Mouse (Mus musculus) frontal cortex, adult (tissue): ENCODE data around the gene Brms1.

Experiments used
- ATAC-seq: cut with Nextera tagmentation; 2 replicates; pipeline ENCODE4 v1.9.2; 2017; ENCODE audit warnings: mild to moderate bottlenecking, moderate library complexity, mixed read lengths; ENCODE audit not compliant: low TSS enrichment

Gene Brms1

DNA sequence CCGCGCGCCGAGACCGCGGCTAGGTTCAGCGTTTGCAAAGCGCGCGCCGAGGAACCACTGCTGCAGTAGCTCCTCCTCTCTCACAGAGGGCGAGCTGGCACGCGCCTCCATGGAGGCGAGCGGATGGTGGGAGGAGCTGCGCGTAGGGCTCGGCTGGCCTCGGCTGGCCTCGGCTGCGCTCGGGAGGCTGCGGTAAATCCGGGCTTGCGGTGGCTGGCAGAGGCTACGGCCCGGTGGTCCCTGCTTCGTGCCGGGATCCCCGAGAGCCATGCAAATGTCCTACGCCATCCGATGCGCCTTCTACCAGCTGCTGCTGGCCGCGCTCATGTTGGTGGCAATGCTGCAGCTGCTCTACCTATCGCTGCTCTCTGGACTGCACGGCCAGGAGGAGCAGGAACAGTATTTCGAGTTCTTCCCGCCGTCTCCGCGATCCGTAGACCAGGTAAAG, 2.4 kb upstream of the Brms1 start, which contains the start of the genes B4gat1 and AC124502.3:
TSS of gene B4gat1 (plus strand) at position 118 of the 448 bp plus-strand sequence.
TSS of gene AC124502.3 (plus strand) at position 183 of the 448 bp plus-strand sequence.
- peak; percentile 88 for ATAC-seq

DNA sequence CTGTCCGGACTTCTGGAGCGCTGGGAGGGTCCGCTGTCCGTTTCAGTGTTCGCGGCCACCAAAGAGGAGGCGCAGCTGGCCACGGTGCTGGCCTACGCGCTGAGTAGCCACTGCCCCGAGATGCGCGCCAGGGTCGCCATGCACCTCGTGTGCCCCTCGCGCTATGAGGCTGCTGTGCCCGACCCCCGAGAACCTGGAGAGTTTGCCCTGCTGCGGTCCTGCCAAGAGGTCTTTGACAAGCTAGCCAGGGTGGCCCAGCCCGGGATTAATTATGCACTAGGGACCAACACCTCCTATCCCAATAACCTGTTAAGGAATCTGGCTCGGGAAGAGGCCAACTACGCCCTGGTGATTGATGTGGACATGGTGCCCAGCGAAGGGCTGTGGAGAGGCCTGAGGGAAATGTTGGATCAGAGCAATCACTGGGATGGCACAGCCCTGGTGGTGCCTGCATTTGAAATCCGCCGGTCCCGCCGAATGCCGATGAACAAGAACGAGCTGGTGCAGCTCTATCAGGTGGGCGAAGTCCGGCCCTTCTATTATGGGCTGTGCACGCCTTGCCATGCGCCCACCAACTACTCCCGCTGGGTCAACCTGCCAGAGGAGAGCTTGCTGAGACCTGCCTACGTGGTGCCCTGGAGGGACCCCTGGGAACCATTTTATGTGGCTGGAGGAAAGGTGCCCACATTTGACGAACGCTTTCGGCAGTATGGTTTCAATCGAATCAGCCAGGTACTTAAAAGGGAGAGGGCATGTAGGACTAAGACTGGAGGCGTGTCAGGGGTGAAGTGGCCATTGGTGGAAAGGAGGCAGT, 1.6 kb upstream of the Brms1 start:
- ATAC-seq, result no peak

DNA sequence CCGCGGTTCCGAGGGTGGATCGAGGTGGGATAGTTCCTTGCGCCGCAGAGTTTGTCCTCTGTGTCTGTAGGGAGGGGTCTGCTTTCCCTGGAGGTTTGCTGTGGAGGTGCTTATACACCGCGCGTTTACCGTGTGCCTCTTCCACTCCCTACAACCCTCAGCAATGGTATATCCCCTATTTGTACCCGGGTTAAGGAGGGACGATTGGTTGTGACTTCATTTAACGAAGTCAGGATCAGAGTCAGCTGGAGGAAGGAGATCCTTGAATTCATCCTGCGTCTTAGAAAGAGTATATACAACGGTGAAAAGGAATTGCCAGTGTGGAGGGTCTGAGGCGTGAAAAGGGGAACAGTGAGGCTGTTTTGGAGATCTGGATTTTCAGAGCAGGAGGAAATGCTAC, 434 bp downstream of the Brms1 start:
- ATAC-seq, result no peak; the same call in 1 of the 2 replicates

- ATAC-seq, result no peak
Observed at GRCm38 (mm10) chr19:5045531-5045930, 4.4 kb downstream of the Brms1 start.

- peak; percentile 42 for ATAC-seq
Observed at GRCm38 (mm10) chr19:5048138-5049056, 7.2 kb downstream of the Brms1 start.

- no peak for ATAC-seq
Observed at GRCm38 (mm10) chr19:5049325-5049724, 8.2 kb downstream of the Brms1 start.

- peak; percentile 55 for ATAC-seq
Observed at GRCm38 (mm10) chr19:5050047-5050905, 9.1 kb downstream of the Brms1 start, which contains the start of gene Rin1. Rin1 (plus strand) TSS chr19:5050481.

DNA sequence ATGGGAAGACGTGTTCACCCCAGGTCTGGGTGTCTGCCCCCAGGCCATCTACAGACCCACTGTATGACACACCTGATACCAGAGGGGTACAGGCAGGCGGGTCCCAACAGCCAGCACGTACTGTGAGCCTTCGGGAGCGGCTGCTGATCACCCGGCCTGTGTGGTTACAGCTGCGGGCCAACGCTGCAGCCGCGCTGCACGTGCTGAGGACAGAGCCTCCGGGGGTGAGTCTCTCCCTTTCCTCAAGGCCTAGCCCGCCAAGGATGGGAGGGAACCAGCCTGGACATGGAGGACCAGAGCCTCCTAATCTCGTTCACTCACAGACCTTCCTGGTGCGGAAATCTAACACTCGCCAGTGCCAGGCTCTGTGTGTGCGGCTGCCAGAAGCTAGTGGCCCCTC, 9.9 kb downstream of the Brms1 start:
- ATAC-seq, result no peak

DNA sequence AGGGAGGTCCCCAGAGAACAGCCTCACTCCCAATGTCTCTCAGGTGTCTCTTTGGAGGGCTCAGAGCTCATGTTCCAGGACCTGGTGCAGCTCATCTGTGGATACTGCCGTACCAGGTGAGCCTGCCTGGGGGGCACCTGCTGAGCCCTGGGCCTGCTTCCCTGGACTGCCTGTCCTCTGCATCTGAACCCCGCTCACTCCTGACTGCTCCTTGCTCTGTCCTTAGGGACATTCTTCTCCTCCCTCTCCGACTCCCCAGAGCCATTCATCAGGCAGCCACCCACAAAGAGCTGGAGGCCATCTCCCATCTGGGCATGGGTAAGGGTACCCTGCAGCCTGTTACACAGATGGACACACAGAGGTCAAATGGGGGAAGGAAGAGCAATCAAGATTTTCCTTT, 10.4 kb downstream of the Brms1 start:
- no peak for ATAC-seq

DNA sequence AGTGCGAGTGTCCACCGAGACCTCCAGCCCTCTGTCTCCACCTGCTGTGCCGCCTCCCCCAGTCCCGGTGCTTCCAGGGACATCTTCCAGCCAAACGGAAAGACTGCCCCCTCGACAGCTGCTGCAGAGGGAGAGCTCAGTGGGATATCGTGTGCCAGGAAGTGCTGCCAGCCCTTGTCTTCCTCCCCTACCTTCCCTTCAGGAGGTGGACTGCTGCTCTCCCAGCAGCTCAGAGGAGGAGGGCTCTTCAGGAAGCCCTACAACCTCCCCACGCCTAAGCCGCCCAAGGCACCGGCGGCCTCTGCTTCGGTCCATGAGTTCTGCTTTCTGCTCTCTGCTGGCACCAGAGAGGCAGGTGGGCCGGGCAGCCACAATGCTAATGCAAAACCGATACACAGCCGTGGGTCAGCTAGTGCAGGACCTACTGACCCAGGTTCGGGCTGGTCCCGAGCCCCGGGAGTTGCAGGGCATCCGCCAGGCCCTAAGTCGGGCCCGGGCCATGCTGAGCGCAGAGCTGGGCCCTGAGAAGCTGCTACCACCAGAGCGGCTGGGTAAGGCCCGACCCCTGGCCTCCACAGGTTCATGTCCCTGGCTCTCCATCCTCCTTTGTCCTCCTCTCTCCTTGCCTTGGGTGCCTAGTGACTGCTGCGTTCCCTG, 11.1 kb downstream of the Brms1 start:
- peak; percentile 25; the same call in 1 of the 2 replicates for ATAC-seq

DNA sequence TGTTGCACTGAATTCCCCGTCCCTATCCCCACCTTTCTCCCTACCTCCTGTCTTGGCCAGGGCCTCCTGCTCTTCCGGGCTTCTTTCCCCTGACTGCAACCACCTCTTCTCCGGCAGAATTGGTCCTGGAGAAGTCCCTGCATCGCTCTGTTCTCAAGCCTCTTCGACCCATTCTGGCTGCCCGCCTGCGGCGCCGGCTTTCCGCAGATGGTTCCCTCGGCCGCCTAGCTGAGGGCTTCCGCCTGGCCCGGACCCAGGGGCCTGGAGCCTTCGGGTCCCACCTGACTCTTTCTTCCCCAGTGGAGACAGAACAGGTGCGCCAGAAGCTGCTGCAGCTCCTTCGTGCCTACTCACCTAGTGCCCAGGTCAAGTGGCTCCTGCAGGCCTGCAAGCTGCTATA, 11.7 kb downstream of the Brms1 start:
- no peak for ATAC-seq

DNA sequence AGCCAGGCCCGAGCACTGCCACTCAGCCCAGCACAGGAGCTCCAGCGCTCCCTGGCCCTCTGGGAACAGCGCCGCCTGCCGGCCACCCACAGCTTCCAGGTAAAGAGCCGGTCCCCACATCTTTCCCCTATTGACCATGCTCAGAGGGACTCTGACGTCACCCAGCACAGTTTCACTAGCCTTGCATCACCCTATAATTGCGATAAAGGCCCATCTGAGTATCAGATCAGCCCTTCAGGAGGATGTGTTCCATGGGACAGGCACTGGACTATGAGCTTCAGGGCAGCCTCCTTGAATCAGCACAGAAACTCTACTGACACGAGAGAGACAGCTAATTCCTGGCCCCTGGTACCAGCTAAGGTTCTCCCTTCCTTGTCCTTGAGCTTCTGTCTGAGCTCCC, 12.8 kb downstream of the Brms1 start:
- no peak for ATAC-seq

DNA sequence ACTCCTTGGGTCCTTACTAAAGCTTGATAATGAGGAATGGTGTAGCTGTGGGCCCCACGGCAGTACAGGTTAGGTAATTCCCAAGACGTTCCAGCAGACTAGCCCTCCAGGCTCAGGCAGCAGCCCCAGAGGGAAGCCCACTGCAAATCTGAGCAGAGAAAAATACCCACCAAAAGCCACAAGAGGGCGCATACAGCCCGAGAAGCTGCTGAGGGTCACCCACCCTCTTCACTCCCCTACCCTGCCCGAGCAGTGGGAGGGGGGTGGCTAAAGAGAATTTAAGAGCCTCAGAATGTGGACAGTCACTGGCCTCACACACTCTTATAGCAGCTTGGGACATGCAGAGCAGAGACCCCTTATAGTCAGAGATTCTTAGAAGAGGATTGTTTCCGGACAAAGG, 15.1 kb downstream of the Brms1 start:
- ATAC-seq, result no peak

- ATAC-seq, result no peak
Observed at GRCm38 (mm10) chr19:5057876-5058775, 17.0 kb downstream of the Brms1 start.

GRCm38 (mm10) chr19:5058801-5059771, 17.9 kb downstream of the Brms1 start:
- peak; percentile 45; the same call in 1 of the 2 replicates for ATAC-seq

DNA sequence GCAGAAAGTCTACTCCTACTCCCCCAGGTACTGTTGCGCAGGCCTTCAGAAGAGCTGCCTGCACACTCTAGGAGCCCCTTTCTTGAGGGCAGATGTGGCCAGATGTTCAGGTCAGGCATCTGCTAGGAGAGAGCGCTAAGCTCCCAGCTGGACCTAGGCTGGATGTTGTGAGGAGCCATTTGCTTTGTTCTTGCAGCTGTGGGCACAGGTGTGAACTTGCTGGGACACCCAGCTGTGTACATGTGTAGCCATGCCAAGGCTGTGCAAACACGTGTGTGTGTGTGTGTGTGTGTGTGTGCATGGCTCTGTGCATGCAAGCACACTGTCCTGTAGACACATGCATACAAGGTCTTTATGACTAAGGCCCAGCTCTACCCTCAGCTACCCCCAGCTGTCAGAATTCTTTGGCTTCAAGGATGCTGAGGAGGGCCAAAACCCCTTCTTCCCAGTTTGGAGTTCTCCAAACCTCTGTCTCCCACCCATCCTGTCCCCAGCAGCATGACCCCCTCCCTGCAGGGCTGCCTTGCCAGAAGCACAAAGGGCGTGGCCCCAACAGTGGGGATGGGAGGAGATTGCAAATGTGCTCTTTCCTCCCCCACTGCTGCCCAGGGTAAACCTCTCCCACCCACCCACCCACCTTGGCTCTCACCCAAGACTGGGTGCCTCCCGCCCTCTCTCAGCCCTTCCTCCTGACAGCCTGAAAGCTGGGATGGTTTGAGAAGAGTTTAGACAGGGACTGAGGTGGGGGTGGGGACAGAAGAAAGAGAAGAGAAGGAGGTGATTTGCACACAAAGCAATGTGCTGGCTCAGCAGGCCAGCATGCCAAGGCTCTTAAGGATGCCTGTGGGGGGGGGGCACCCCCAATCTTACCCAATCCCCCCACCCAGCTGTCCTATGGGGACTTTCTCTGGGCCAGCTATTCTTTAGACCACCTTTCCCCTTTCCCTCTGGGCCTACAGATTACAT, 19.5 kb downstream of the Brms1 start:
- no peak for ATAC-seq

GRCm38 (mm10) chr19:5062041-5062440, 20.9 kb downstream of the Brms1 start:
- no peak for ATAC-seq
